Mouse (Mus musculus): Measurements from ENCODE around the gene Hcfc1r1.

Hcfc1r1 gene

DNA sequence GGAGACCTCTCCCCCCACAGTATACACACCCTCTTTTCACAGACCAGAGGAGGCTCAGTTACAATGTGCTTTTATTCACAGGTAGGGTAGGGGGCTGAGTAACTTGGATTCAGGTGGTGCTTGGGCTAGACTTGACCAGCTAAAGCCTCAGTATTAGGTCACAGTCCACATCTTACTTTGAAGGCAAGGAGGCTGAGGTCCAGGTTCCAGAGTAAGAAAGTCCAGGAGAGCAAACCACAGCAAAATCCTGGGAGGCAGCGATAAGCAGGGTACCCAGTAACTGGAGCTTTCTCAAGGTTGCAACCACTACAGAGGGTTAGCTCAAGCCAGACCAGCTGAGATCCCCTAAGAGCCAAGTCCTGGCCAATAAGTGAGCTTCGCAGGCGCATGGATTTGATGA, 9.1 kb downstream of the Hcfc1r1 start:
- Histone ChIP-seq H3K27me3 (ENCODE audit: control insufficient read depth, insufficient read depth, low read length, poor library complexity, severe bottlenecking) (peaks cover 5% of the 10 kb centered on the region; the same call in 1 of the 2 replicates), H3K36me3 (ENCODE audit: control insufficient read depth, insufficient read depth, low read length, poor library complexity, severe bottlenecking) (no peaks in the 10 kb centered on the region)
- no peak for DNase-seq (ENCODE audit: low read depth, low spot score)

DNA sequence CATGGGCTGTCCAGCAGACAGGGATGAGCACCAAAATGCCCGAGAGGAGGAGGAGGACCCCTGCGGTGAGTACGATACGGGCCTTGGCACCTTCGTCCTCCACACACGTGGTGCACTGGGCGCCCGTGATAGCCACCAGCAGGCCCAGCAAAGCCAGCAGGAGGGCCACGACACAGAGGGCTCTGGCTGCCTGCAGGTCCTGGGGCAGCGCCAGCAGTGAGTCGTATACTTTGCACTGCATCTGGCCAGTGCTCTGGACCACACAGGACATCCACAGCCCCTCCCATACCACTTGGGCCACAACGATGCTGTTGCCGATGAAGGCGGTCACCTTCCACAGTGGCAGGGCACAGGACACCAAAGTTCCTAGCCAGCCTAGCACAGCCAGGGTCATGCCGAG, 9.8 kb downstream of the Hcfc1r1 start:
- peaks cover 5% of the 10 kb centered on the region; the same call in 1 of the 2 replicates for H3K27me3 ChIP-seq (ENCODE audit: control insufficient read depth, insufficient read depth, low read length, poor library complexity, severe bottlenecking)
- no peak for DNase-seq (ENCODE audit: low read depth, low spot score)

GRCm38 (mm10) chr17:23683856-23684672, 10.7 kb downstream of the Hcfc1r1 start, which contains the start of gene Cldn9:
Gene Cldn9, minus strand, starts transcription at chr17:23684026.
- Histone ChIP-seq H3K36me3 (ENCODE audit: control insufficient read depth, insufficient read depth, low read length, poor library complexity, severe bottlenecking) (no peaks in the 10 kb centered on the region), H3K27me3 (ENCODE audit: control insufficient read depth, insufficient read depth, low read length, poor library complexity, severe bottlenecking) (peaks cover 5% of the 10 kb centered on the region; the same call in 1 of the 2 replicates)
- no peak for DNase-seq (ENCODE audit: low read depth, low spot score)

More for the DNA sequence above, 9.8 kb downstream of the Hcfc1r1 start:
- no peaks in the 10 kb centered on the region for H3K36me3 ChIP-seq (ENCODE audit: control insufficient read depth, insufficient read depth, low read length, poor library complexity, severe bottlenecking)

DNA sequence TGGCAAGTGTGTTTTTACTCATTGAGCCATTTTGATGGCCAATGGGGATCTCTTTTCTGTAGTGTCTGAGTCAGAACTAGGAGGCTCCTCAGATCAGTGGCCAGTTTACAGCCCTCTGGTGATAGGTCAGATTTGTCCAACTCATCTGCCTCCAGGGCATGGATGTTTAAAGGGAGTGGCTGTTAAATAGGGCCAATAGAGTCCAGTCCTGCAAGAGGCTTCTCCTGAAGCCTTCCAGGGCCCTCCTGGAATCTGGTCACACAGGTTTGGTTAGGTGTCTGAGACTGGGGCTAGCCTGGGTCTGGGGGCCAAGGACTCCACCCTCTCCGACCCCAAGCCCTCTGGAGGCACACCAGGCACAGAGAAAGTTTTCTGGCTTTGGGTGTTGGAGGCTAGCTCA, 21.1 kb downstream of the Hcfc1r1 start:
- H3K27me3 ChIP-seq (ENCODE audit: control insufficient read depth, insufficient read depth, low read length, poor library complexity, severe bottlenecking) = no peaks in the 10 kb centered on the region; the same call in 1 of the 2 replicates
- no peak for DNase-seq (ENCODE audit: low read depth, low spot score)
- no peaks in the 10 kb centered on the region for H3K36me3 ChIP-seq (ENCODE audit: control insufficient read depth, insufficient read depth, low read length, poor library complexity, severe bottlenecking)

GRCm38 (mm10) chr17:23695801-23696200, 22.4 kb downstream of the Hcfc1r1 start:
- Histone ChIP-seq H3K27me3 (ENCODE audit: control insufficient read depth, insufficient read depth, low read length, poor library complexity, severe bottlenecking) (no peaks in the 10 kb centered on the region; the same call in 1 of the 2 replicates), H3K36me3 (ENCODE audit: control insufficient read depth, insufficient read depth, low read length, poor library complexity, severe bottlenecking) (no peaks in the 10 kb centered on the region)
- no peak for DNase-seq (ENCODE audit: low read depth, low spot score)

DNA sequence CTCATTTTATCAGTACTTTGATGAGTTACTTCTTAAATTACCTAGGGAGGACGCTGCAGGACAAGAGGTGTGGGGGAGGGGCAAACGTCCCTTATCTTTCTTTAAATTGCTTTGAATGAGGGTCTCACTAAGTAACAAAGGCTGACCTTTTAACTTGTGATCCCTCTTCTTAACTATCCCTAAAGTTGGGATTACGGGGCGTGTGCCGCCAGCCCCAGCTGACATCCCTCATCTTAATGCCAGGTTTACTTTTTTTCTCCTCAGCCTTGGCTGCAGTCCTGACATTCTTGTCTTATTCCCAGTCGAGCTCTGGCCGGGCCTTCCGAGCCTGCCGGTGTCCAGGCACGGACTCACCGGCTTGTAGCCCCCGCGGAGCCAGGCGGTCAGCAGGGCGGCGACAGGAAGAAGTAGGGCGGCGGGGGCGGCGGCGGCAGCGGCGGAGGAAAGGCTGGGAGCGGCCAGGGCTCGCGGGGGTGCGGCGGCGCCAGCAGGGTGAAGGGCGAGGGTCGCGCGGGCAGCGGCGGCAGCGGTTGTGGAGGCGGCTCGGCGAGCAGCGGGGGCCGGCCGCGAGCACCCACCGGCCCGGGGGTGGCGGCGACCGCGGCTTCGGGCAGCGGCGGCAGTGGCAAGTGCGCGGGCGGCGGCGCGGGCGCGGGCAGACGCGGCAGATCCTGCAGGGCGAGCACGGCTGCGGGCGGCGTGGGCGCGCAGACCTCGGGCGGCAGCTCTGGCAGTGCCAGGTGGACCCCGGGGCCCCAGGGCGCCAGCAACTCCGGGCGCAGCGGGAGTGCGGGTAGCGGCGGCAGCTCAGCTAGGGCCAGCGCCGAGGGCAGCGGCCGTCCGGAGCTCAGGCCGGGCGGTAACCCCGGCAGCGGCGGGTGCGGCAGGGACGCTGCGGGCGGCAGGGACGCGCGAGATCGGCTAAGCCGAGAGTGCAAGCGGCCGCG, 26.0 kb downstream of the Hcfc1r1 start:
- Histone ChIP-seq H3K36me3 (ENCODE audit: control insufficient read depth, insufficient read depth, low read length, poor library complexity, severe bottlenecking) (no peaks in the 10 kb centered on the region), H3K27me3 (ENCODE audit: control insufficient read depth, insufficient read depth, low read length, poor library complexity, severe bottlenecking) (no peaks in the 10 kb centered on the region)
- DNase-seq (ENCODE audit: low read depth, low spot score) = no peak

- Histone ChIP-seq H3K27me3 (ENCODE audit: control insufficient read depth, insufficient read depth, low read length, poor library complexity, severe bottlenecking) (no peaks in the 10 kb centered on the region), H3K36me3 (ENCODE audit: control insufficient read depth, insufficient read depth, low read length, poor library complexity, severe bottlenecking) (no peaks in the 10 kb centered on the region)
- peak; percentile 83 for DNase-seq (ENCODE audit: low read depth, low spot score)
Observed at GRCm38 (mm10) chr17:23700079-23700478, 26.7 kb downstream of the Hcfc1r1 start.

GRCm38 (mm10) chr17:23703301-23703700, 29.9 kb downstream of the Hcfc1r1 start:
- DNase-seq (ENCODE audit: low read depth, low spot score) = no peak
- H3K27me3 ChIP-seq (ENCODE audit: control insufficient read depth, insufficient read depth, low read length, poor library complexity, severe bottlenecking) = no peaks in the 10 kb centered on the region

GRCm38 (mm10) chr17:23704741-23705140, 31.3 kb downstream of the Hcfc1r1 start:
- no peak for DNase-seq (ENCODE audit: low read depth, low spot score)
- Histone ChIP-seq H3K27me3 (ENCODE audit: control insufficient read depth, insufficient read depth, low read length, poor library complexity, severe bottlenecking) (no peaks in the 10 kb centered on the region), H3K36me3 (ENCODE audit: control insufficient read depth, insufficient read depth, low read length, poor library complexity, severe bottlenecking) (no peaks in the 10 kb centered on the region)

More at GRCm38 (mm10) chr17:23703301-23703700, 29.9 kb downstream of the Hcfc1r1 start:
- no peaks in the 10 kb centered on the region for H3K36me3 ChIP-seq (ENCODE audit: control insufficient read depth, insufficient read depth, low read length, poor library complexity, severe bottlenecking)

DNA sequence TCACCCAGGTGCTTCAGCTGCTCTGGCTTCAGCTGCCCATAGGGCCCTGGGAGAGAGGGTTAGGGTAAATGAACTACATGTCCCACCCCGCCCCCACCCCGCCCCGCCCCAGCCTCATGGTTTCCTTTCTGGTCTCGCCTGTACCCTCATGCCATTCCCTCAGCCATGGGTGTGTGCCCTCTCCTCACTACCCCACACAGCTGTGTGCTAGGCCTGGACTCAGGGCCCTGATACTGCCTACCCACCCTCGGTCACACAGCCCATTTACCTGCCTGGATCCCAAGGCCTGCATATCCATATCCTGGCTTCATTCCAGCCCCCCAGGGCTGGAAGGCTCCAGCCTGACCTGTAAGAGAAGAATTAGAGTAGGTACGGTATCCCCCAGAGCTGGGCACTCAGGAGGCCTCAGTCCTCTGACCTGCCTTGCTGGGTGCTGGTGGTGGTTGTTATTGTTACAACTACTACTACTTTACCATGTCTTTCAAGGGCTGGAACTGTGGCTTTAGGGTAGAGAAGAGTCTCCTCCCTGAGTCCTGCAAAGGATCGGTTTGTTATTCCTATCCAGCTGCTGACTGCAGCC, 32.2 kb downstream of the Hcfc1r1 start:
- H3K36me3 ChIP-seq (ENCODE audit: control insufficient read depth, insufficient read depth, low read length, poor library complexity, severe bottlenecking) = no peaks in the 10 kb centered on the region
- DNase-seq (ENCODE audit: low read depth, low spot score) = no peak
- no peaks in the 10 kb centered on the region for H3K27me3 ChIP-seq (ENCODE audit: control insufficient read depth, insufficient read depth, low read length, poor library complexity, severe bottlenecking)

DNA sequence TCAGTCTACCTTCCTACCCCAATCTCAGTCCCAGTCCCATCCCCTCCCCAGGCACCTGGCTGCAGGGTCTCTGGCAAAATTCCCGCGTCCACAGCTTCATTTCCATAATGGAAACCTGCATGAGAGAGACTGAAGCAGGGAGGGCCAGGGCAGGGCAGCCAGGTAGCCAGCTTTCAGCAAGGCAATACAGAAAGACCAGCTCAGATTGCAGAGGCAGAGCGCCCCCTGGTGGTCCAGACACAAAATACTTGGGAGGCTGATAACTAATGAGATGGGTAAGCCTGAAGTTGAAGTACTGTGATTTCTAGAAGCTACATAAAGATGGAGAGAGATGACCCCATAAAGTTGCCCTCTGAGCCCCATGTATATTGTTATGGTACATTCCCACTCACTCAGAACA, 32.8 kb downstream of the Hcfc1r1 start:
- Histone ChIP-seq H3K36me3 (ENCODE audit: control insufficient read depth, insufficient read depth, low read length, poor library complexity, severe bottlenecking) (no peaks in the 10 kb centered on the region), H3K27me3 (ENCODE audit: control insufficient read depth, insufficient read depth, low read length, poor library complexity, severe bottlenecking) (no peaks in the 10 kb centered on the region)
- DNase-seq (ENCODE audit: low read depth, low spot score) = peak; percentile 85

DNA sequence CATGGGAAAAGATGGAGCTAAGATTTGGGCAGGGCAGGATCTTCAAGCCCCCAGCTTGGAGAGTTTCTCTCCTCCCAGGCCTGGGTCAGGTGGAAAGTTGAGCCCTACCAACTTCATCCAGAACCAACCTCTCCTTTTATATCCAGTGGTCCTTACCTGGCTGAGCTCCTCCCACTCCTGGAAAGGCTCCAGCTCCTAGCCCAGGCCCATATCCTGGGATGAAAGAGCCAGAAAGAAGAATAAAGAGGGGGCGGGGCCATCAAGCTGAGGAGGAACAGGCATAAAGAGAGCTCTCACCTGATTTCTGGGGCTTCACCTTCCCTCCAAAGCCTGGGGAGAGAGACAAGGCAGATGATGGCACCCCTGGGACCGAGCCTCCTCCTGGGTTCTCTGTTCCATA, 43.6 kb downstream of the Hcfc1r1 start:
- Histone ChIP-seq H3K36me3 (ENCODE audit: control insufficient read depth, insufficient read depth, low read length, poor library complexity, severe bottlenecking) (no peaks in the 10 kb centered on the region), H3K27me3 (ENCODE audit: control insufficient read depth, insufficient read depth, low read length, poor library complexity, severe bottlenecking) (no peaks in the 10 kb centered on the region)
- no peak for DNase-seq (ENCODE audit: low read depth, low spot score)

- DNase-seq (ENCODE audit: low read depth, low spot score) = no peak
- no peaks in the 10 kb centered on the region for H3K27me3 ChIP-seq (ENCODE audit: control insufficient read depth, insufficient read depth, low read length, poor library complexity, severe bottlenecking)
Observed at GRCm38 (mm10) chr17:23719455-23719854, 46.1 kb downstream of the Hcfc1r1 start.

DNA sequence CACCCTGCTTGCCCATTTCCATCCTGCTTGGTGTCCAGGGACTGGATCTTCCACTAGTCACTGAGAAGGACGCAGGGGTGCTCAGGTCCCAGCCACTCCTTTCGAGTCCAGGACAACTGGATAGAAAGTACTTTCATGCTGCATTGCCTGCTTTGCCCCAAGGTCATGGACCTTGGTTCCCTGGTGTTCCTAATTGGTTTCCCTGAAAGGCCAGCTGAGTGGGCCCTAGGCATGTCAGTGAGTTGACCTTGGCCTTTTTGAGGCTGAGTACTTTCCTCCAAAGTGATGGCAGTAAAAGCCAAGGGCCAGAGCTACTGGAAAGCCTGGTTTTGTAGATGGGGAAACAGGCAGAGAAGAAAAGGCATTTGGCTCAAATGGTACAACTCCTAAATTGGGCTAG, 48.5 kb downstream of the Hcfc1r1 start:
- no peak for DNase-seq (ENCODE audit: low read depth, low spot score)
- H3K36me3 ChIP-seq (ENCODE audit: control insufficient read depth, insufficient read depth, low read length, poor library complexity, severe bottlenecking) = no peaks in the 10 kb centered on the region; the same call in 1 of the 2 replicates

More at GRCm38 (mm10) chr17:23719455-23719854, 46.1 kb downstream of the Hcfc1r1 start:
- H3K36me3 ChIP-seq (ENCODE audit: control insufficient read depth, insufficient read depth, low read length, poor library complexity, severe bottlenecking) = no peaks in the 10 kb centered on the region; the same call in 1 of the 2 replicates

More for the DNA sequence above, 48.5 kb downstream of the Hcfc1r1 start:
- H3K27me3 ChIP-seq (ENCODE audit: control insufficient read depth, insufficient read depth, low read length, poor library complexity, severe bottlenecking) = no peaks in the 10 kb centered on the region

Data from splenic B cell, adult 2 months (primary cell).